Mouse (Mus musculus): ENCODE measurements at regions not wholly inside any gene's neighbourhood (a gene's known extent, or its start where the extent isn't known, plus 50 kb on each side); places are given as distances from the start of the nearest gene placed in this dataset.

- WGBS = 34% methylated on average over 10 of the region's 10 CpGs
- no peak overlapping the region for H3K9ac ChIP-seq
- H3K9me3 ChIP-seq = no peaks in the 10 kb centered on the region
- H3K4me1 ChIP-seq (replicated peaks) = no peaks in the 10 kb centered on the region
- no peak overlapping the region for H3K27ac ChIP-seq
- ATAC-seq = no peak
- H3K36me3 ChIP-seq = no peaks in the 10 kb centered on the region
- no peak overlapping the region for H3K4me3 ChIP-seq (replicated peaks)
- no peak overlapping the region for H3K4me2 ChIP-seq (replicated peaks)
- H3K27me3 ChIP-seq (replicated peaks) = 0 out of 2 replicates have a peak, but pooled peaks cover 4% of the 10 kb centered on the region
Measured at GRCm38 (mm10) chr5:120365950-120366467, 65.5 kb upstream of the Lhx5 start.

- Histone ChIP-seq H3K4me2 (replicated peaks) (no peak overlapping the region), H3K27ac (no peak overlapping the region), H3K4me1 (replicated peaks) (no peaks in the 10 kb centered on the region), H3K9me3 (no peaks in the 10 kb centered on the region), H3K4me3 (replicated peaks) (no peak overlapping the region), H3K9ac (no peak overlapping the region), H3K36me3 (no peaks in the 10 kb centered on the region), H3K27me3 (replicated peaks) (peaks cover 10% of the 10 kb centered on the region)
- ATAC-seq = no peak
- WGBS = 93% methylated on average over 1 of the region's 1 CpGs
Measured at GRCm38 (mm10) chr5:120368797-120369196, 62.7 kb upstream of the Lhx5 start.

DNA sequence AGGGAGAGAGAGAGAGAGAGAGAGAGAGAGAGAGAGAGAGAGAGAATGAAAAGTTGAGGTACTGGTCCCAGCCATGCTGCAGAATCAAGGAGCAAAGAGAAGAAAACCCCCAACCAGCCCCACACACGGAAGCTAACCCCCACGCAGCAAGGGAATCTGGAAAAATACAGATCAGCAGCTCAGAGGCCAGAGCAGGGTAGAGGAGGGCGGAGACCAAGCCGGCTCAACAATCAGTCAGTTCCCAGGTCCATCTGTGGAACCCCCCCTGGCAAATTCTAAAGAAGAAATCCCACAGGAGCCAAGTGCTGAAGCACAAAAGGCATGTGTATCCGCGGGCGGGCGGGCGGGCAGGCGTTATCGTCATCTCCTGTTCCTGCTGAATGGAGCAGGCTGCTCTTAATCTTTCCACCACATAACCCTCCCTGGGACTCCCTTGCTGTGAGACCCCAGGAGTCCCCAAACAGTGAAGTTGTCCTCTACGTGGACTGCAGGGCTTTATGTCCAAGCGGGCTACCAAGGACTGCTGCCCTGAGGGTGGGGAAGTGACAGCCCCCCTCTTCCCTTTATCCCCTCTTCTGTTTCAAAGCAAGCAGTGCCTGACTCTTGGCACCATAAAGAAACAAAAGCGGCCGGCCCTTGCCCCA is 60.2 kb upstream of the Lhx5 start:
- no peak overlapping the region for H3K4me2 ChIP-seq (replicated peaks)

GRCm38 (mm10) chr5:120373426-120373825 is 58.1 kb upstream of the Lhx5 start:
- no peak overlapping the region for H3K27ac ChIP-seq
- H3K36me3 ChIP-seq = no peaks in the 10 kb centered on the region
- H3K9ac ChIP-seq = no peak overlapping the region
- no peaks in the 10 kb centered on the region for H3K9me3 ChIP-seq
- no peaks in the 10 kb centered on the region for H3K4me1 ChIP-seq (replicated peaks)
- H3K4me2 ChIP-seq (replicated peaks) = no peak overlapping the region
- H3K4me3 ChIP-seq (replicated peaks) = no peak overlapping the region
- peaks cover 18% of the 10 kb centered on the region for H3K27me3 ChIP-seq (replicated peaks)
- 85% methylated on average over 7 of the region's 7 CpGs for WGBS
- no peak for ATAC-seq

More for the DNA sequence above, 60.2 kb upstream of the Lhx5 start:
- Histone ChIP-seq H3K36me3 (no peaks in the 10 kb centered on the region), H3K4me3 (replicated peaks) (no peak overlapping the region), H3K9me3 (no peaks in the 10 kb centered on the region), H3K9ac (no peak overlapping the region), H3K27me3 (replicated peaks) (peaks cover 18% of the 10 kb centered on the region), H3K4me1 (replicated peaks) (no peaks in the 10 kb centered on the region), H3K27ac (no peak overlapping the region)
- 9% methylated on average over 15 of the region's 15 CpGs for WGBS
- no peak for ATAC-seq
